Mouse (Mus musculus): ENCODE results near the gene Gm17349.
"Not testable (repeated sequence)": the region's sequence is repeated elsewhere in the genome, so short reads cannot be mapped to it uniquely, and the experiment has no call there.

The Gm17349 gene

GRCm38 (mm10) chr15:99718461-99719021 is 13.3 kb upstream of the Gm17349 start:
- intact Hi-C loops (cut with DNase I) = no loop called here

- intact Hi-C loops (cut with DNase I) = no loop called here
Observed at GRCm38 (mm10) chr15:99717386-99718334, 12.4 kb upstream of the Gm17349 start, which contains the start of gene Gpd1. Gene Gpd1 (plus strand): TSS chr15:99717515.

- intact Hi-C loops (cut with DNase I) = no loop called here
Observed at GRCm38 (mm10) chr15:99716814-99717213, 11.5 kb upstream of the Gm17349 start.

- intact Hi-C loops (cut with DNase I) = no loop called here
Observed at GRCm38 (mm10) chr15:99715982-99716746, 10.9 kb upstream of the Gm17349 start.

- intact Hi-C loops (cut with DNase I) = no loop called here
Observed at GRCm38 (mm10) chr15:99715361-99715865, 10.1 kb upstream of the Gm17349 start.

- intact Hi-C loops (cut with DNase I) = no loop called here
Observed at GRCm38 (mm10) chr15:99714858-99715257, 9.6 kb upstream of the Gm17349 start.

- intact Hi-C loops (cut with DNase I) = no loop called here
Observed at GRCm38 (mm10) chr15:99714206-99714605, 8.9 kb upstream of the Gm17349 start.

GRCm38 (mm10) chr15:99713569-99713968 is 8.3 kb upstream of the Gm17349 start:
- intact Hi-C loops (cut with DNase I) = no loop called here

GRCm38 (mm10) chr15:99712666-99713559 is 7.6 kb upstream of the Gm17349 start:
- intact Hi-C loops (cut with DNase I) = no loop called here

- intact Hi-C loops (cut with DNase I) = no loop called here
Observed at GRCm38 (mm10) chr15:99711491-99711890, 6.2 kb upstream of the Gm17349 start.

GRCm38 (mm10) chr15:99710221-99711190 is 5.2 kb upstream of the Gm17349 start:
- intact Hi-C loops (cut with DNase I) = no loop called here

- intact Hi-C loops (cut with DNase I) = no loop called here
Observed at GRCm38 (mm10) chr15:99708176-99708575, 2.9 kb upstream of the Gm17349 start.

- intact Hi-C loops (cut with DNase I) = no loop called here
Observed at GRCm38 (mm10) chr15:99704881-99705280, 409 bp downstream of the Gm17349 start.

- intact Hi-C loops (cut with DNase I) = no loop called here
Observed at GRCm38 (mm10) chr15:99704041-99704681, 1.1 kb downstream of the Gm17349 start.

GRCm38 (mm10) chr15:99703676-99704040 is 1.6 kb downstream of the Gm17349 start:
- intact Hi-C loops (cut with DNase I) = no loop called here

- intact Hi-C loops (cut with DNase I) = no loop called here
Observed at GRCm38 (mm10) chr15:99703104-99703503, 2.2 kb downstream of the Gm17349 start.

GRCm38 (mm10) chr15:99701999-99702900 is 3.0 kb downstream of the Gm17349 start, which contains the start of gene Smarcd1:
Gene Smarcd1 (plus strand): TSS chr15:99702129.
- intact Hi-C loops (cut with DNase I) = no loop called here

GRCm38 (mm10) chr15:99701640-99701998 is 3.7 kb downstream of the Gm17349 start:
- intact Hi-C loops (cut with DNase I) = not testable (repeated sequence)
